Mouse (Mus musculus) liver, embryonic 12.5 days (tissue): ENCODE data around the gene Stpg2. TPM values are rescaled to one million over a fixed set of nuclear protein-coding genes. Genes with fewer than 3 reads are reported as not detected.

ENCODE experiments used
- polyA plus RNA-seq: library from polyadenylated mRNA; unstranded; fragments of >200 nt; fragmentation: Nextera tagmentation; extraction: Ambion mirVana; gene quantifications from 2 replicates; pipeline ENCODE4 v1.2.1, GENCODE M21; 2016

Stpg2 gene
- polyA plus RNA-seq, 1 experiment from 2014 or later, result not detected

Other genes with a start within 250 kb of the Stpg2 start
- gene Rap1gds1, start 130.5 kb upstream of the Stpg2 start, polyA plus RNA-seq, result 31.1 and 31.4 TPM in 2 replicates